Mouse (Mus musculus) urinary bladder, postnatal 25 days (tissue): ENCODE data around the gene Arhgef39.

Experiments
- DNase-seq: peaks from one replicate; pipeline ENCODE4 v3.0.0; 2022; ENCODE audit warnings: low spot score

Gene Arhgef39

DNA sequence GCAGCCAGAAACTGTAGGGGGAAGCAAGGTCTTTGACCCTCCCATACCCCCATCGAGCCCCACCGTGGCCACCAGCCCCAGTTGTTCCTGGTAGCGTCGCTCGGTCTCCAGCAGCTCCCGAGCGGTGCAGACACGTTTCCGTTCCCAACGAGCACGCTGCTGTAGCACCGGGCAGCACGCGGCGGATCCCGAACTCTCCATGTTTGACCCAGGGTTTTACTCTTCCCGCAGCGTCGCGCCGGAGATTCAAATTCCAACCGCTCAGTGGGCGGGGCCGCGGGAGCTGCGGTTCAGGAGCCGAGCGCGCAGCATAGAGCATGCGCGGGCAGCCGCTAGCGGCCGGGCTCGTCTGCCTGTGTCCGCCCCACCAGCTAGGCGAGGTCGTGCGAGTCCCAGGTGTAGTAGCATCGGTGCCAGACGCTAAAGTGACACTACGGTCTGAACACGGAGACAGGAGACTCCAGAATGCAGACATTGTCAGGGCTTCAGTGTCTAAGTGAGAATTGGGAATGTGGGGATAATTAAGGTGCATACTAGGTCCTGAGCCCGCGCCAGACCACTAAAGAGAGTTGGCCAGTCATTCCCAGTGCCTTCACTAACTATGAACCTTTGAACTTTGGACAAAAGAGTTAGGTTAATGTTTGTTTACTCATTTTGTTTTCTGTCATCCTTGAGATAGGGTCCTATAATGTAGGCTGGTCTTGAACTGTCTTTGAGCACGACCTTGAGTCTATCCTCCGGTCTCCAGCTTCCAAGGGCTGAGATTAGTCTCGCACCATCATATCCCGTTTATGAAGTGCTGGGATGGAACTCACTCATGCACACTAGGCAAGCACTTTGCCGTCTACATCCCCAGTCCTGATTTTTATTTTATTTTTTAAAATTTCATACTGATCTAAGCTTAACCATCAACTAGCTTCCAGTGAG is at the start of gene Arhgef39:
Gene Arhgef39, minus strand, starts transcription at position 289 of the 927 bp plus-strand sequence.
- peak; percentile 77 for DNase-seq

DNA sequence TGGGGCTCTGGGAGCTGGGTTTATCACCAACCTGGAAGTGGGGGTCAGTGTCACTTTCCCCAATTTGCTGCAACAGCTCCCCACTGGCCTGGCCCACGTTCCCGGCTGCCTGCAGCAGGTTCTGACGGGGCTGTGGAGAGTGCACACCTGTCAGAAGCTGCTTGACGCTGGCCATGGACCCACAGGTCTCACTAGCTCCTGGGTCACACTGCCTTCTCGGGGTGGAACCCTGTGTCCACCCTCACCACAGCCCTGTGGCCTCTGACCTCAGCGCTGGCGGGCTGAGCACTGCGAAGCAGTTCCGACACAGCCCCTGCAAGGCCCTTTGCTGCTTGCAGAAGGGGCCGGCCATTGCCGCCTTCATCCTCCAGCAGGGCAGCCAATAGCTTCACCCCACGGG is 49.6 kb upstream of the Arhgef39 start:
- no peak for DNase-seq

DNA sequence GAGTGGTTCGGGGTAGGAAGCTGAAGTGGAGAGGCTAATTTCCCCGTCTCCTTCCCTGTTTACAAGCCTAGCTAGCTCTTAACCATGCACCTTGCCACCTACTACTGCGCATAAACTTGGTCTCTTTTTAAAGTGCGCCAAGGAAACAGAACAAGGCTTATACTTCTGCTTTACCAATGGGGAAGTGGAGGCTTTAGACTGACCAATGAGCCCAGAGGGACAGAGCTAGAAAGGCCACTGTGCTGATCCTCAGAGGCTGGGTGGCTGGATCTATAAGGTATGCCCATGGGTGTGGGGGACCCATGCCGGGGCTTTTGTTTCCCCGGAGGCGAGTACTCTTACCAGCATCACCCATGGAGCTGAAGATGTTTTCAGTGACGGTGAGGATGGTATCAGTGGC is 47.7 kb upstream of the Arhgef39 start:
- DNase-seq: no peak

DNA sequence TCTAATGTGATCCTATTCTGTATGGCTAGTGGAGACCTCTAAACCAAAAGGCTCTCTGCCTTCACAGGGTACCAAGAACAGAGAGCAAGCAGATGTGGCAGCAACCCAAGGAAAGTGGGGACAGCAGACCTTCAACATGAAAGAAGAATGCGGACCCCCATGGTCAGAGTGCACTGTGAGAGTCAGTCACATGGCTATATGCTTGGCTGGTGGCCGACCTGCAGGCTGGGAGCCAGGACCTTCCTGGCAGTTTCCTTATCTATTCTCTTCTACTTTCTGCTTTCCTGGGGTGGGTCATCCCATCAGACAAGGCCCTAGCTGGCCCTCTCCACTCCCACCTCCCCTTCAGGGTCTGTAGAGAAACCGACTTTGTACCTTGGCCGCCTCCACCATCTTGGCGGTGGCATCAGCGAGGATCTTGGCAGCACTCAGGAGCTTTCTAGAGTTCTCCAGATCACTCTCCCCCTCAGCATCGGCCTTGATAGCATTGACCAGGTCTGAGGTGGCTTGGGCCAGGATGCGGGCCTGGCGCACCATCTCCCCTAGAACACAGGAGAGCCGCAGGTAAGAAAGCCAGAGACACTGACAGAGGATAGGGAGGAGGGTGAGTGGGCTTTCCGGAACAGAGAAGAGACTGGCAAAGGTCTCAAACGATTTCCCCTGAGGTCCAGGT is 47.0 kb upstream of the Arhgef39 start:
- DNase-seq: no peak

DNA sequence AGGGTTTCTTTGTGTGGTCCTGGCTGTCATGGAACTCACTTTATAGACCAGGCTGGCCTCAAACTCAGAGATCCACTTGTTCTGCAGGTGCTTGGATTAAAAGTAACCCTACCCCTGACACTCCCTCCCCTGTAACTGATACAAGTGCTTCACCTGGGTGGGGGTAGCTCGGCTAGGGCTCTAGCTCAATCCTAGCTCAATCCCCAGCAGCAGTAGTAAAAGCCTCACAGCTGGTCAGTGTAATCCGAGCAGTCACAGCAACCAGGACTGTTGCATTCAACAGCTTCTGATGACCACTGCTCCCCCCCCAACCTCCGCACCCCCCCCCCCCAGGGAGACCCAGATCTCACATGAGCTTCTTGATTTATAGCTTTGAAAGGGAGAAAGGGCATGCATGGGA is 42.5 kb upstream of the Arhgef39 start:
- DNase-seq: no peak

DNA sequence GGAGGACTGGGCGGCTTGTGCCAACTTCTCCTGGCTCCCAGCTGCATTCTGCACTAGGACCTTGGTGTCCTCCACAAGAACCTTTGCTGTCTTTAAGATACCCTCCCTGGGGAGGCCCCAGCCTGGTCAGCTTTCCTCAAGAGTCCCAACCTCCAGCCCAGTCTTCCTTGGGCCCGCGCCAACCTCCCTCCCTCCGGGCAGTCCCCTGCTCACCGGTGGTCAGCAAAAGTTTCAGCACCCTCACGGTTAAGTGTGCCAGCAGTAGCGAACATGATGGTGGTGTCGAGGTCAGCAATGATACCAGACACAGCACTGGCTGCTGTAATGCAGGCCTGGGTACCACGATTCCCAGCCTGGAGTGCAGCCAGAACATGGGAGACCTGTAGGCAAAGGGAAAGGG is 36.5 kb upstream of the Arhgef39 start:
- DNase-seq: no peak

DNA sequence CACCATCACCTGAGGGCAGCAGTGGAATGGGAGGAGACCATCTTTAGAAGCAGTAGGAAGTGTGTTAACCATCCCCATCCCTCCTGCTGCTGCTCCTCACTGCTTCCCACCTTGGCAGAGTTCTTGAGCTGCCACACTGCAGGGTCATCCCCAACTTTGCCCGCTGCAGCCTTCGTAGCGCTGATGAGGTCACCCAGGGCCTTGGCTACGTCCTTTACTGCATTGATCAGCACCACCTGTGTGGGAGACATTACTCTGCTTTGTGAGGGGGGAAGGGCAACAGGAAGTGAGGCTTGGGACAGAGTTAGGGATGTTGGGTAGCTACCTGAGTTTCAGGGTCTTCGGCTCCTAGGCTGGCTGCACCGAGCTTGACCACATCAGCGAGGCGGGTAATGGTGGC is 36.1 kb upstream of the Arhgef39 start:
- no peak for DNase-seq

DNA sequence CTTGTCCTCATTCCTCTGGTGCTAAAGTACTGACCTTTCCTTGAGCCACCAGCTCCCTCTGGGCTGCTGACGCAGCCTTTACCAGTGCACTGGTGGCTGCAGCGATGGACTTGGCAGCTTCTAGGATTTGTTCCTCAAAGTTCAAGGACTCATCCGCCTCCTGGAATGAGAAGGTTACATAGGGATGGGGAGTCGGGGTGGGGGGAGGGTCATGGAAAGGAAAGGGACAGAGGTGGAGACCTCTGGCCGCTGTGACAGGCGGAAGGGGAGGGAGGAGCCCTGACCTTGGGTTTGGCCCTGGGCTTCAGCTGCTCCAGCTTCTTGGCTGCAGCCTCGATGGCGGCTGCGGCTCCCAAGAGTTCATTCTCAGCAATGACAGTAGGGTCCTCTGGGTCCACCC is 33.8 kb upstream of the Arhgef39 start:
- no peak for DNase-seq

DNA sequence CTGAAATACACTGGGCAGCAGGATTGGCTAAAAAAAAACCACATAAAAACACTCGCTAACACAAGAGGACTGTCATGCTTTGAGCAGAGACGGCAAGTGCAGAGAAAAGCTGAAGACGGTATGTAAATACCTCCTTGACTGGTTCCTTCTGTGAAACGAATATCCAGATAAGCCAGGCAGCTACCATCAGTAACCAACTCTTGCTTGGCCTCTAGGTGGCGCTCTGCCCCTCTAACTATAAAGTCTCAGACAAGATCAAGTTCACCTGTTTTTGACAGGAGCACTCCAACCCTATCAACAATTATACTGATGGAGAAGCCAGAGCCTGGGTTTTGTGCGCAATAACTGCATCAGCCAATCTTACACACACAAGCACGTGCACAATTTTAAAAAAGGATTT is 31.1 kb upstream of the Arhgef39 start:
- peak; percentile 80 for DNase-seq

DNA sequence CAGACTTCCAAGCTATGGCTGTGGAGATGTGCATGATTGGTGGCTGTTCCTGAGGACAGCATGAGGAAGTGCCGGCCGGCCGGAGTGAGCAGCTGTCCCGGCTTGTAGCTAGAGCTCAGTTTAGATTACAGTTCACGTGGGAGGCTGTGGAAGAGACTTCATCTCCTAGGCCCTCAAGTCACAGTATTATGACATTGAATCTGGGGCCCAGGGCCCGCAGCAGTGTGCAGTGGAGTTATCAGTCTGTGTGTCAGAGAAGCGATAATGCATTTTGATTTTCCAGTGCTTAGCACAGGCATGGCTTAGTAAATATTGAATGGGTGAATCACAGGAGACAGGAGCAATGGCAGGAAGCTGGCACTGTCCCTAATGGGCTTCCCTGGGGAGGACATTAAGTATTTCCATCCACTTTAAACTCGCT is 30.6 kb upstream of the Arhgef39 start:
- no peak for DNase-seq

DNA sequence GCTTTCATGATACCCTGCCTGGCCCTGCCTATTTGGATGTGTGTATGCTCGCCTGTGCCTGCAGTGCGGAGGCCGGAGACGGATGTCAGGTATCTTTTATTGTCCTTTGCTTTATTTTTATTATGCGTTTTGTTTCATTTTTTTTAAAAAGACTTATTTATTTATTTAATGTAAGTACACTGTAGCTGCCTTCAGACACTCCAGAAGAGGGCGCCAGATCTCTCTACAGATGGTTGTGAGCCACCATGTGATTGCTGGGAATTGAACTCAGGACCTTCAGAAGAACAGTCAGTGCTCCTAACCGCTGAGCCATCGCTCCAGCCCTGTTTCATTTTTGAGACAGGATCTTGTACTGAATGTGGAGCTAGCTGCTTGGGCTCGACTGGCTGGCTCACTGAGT is 29.0 kb upstream of the Arhgef39 start:
- DNase-seq: no peak

DNA sequence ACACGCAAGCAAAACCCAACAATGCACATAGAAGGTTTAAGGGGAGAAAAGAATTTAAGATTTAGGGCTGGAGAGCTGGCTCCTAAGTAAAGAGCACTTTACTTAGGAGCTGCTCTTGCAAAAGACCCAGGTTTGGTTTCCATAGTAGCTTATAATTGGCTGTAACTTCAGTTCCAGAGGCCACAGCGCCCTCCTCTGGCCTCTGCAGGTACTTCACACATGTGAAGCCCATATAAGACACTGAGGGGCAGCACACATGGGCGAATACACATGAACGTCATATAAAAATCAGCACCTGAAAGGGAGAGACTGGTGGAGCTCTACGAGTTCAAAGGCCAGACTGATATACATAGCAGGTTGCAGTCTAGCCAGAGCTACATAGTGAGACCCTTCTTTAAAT is 28.4 kb upstream of the Arhgef39 start:
- DNase-seq: no peak

DNA sequence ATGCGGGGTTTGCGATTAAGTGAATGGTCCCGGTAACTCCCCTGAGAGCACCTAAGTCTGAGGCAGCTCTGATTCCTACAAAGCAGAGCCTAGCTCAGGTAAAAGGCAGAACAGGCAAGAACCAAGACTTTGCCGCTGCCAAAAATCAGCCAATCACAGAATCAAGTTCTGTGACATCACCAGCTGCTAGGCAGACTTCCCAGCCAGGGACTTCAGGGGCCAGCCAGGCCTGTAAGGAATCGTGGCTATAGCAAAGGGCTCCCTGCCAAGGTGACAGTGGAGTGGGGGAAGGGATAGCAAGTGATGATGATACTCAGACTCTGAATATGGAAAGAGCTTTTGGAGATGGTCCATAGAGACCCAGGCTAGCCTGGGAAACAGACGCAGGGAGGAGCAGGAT is 20.5 kb upstream of the Arhgef39 start:
- DNase-seq: peak; percentile 88

DNA sequence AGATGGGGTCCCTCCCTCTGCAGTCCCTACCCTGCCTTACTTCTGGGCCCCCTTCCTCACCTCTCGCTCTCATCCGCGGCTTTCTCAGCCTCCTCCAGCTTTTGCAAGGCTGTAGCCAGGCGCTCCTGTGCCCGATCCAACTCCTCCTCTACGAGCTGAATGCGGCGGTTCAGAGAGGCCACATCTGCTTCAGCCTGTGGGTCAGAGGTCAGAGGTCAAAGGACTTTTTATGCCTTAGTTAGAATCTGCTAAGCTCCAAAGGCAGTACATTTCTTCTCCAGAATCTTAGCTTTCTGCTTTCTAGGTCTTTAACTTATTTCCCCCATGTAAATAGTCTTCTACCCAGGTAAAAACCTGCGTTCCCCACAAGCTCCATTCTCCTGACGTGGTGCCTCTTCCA is 20.1 kb upstream of the Arhgef39 start:
- DNase-seq: no peak

DNA sequence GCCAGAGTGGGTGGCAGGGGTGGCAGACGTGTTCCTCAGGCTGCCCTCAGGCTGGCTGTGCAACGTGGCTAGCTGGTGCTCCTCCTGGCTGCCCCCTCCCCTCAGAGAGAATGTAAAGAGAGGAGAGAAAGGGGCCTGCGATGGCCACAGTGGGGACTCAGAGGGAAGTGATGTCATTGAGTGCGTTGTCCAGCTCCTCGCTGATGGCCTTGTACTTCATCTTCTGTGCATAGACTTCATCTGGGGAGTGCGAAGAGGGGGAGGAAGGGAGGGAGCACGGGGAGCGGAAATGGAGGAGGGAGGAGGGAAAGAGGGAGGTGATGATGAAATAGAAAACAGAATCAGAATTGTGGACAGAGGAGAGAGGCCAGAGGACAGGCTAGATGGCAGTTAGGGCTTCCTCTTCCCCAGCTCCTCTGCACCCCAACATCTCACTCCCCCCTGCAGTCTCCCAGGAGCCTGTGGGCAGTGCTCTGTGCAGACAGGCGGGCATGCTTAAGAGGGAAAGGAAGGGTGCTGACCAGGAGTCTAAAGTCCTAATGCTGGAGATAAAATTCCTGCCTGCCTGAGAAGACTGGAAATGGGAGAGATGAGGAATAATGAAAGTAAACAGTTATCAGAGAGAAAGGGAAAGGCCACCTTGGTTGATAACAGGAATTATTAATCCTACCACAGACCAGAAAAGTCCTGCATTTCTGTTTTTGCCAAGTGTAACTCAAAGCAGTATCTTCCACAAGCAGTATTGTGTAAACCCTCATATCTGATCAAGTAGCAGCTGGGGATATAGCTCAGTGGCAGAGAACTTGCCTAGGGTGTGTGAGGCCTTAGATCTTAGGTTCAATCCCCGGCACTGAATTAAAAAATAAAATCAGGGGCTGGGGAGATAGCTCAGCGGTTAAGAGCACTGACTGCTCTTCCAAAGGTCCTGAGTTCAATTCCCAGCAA is 16.5 kb upstream of the Arhgef39 start:
- no peak for DNase-seq

DNA sequence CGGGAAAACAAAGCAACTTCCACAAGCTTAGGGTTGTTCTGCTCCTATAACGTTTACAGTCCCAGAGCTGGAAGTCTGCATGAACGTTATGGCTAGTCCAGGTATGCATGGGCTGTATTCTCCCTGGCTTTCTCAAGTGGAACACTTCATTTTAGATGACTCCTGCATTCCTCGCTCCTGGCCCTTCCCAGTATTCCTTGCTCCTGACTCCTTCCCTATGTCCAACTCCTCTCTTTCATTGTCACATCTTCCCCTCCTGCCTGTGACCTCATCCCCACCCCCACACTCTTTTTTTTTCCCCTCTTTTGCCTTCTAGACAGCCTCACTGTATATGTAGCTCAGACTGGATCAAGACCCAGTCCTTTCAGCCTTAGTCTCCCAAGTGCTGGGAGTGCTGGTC is 14.3 kb upstream of the Arhgef39 start:
- no peak for DNase-seq

DNA sequence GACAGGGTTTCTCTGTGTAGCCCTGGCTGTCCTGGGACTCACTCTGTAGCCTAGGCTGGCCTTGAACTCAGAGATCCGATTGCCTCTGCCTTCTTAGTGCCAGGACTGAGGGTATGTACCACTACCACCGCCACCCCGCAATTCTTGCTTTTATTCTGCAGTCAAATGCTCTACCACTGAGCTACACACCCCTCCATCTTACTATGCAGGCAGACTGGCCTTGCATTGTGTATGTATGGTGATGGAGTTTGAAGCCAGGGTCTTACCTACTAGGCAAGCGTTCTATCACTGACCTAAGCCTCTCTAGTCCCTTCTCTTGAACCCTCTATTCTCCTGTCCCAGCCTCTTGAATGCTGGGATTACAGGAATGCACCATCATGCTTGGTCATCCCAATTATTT is 13.8 kb upstream of the Arhgef39 start:
- no peak for DNase-seq

DNA sequence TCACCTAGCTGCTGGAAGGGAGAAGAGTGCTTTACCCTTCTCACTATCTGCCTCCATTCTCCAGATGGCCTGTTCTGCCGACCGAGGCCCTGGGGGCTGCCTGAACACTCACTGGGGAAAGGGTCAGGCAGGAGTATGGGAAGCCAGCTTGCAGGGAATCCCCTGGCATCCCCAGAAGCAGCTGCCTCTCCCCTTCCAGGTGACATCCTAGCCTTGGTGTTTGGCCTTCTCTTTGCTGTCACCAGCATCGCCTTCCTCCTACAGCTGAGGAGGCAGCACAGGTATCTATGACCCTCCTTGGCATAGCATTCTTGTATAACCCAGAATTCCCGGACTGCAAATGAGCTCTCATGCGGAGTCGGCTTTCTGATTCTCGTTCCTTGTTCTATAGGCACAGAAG is 13.2 kb upstream of the Arhgef39 start:
- DNase-seq: no peak

DNA sequence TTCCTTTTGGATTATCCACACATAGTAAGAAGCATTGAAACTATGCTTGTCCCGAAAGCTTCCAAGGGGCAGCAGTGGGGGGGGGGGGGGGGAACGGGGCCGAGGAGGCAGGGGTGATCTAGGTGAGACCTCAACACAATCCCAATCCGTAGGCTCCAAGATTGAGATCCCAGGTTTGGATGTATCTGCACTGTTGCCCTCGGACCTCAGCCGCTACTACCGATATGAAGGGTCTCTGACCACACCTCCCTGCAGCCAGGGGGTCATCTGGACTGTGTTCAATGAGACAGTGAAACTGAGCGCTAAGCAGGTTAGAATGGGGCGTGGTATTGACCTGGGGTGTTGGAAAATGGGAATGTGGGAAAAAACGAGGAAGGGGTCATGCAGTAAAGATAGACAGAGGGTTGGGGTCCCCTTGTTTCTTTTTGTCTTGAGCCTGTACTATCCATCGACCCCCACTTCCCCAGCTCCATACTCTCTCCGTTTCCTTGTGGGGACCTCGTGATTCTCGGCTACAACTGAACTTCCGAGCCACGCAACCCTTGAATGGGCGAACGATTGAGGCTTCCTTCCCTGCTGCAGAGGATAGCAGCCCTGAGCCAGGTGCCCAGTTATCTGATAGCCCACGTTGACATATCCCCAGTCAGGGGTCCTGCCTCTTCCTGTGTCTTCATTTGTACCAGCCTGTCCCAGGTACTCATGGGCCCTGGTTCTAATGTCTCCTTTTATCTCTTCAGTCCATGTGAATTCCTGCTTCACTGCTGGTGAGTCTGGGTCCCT is 12.4 kb upstream of the Arhgef39 start:
- DNase-seq: no peak

DNA sequence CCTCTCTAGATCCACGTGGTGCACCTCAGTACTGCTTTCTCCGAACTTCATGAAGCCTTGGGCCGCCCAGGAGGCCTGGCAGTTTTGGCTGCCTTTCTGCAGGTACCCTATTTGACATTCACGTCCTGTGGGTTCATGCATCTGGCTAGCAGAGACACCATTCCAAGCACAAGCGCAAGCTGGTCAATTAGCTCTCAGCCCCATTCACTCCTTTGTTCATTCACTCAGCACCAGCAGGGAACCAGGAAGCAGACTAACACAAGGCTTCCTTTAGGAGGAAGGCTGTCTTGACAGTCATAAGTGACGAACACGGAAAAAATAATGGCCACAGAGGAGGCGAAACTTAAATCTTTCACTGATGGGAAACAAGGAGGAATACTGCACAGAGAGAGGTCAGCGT is 9.6 kb upstream of the Arhgef39 start:
- no peak for DNase-seq

DNA sequence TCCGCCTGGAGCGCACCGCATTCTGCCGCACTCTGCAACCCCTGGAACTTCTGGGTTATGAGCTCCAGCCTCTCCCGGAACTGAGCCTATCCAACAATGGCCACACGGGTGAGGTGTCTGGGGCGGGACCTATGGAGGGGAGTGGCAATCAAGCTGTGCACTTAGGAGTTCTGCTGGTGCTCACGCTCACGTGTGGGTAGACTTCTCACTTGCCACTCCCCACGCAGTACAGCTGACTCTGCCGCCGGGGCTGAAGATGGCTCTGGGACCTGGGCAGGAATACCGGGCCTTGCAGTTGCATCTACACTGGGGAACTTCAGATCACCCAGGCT is 9.1 kb upstream of the Arhgef39 start:
- DNase-seq: no peak
